Mouse (Mus musculus) midbrain, embryonic 13.5 days (tissue): ENCODE results near the gene Fam189b. TPM values are rescaled to one million over a fixed set of nuclear protein-coding genes. Genes with fewer than 3 reads are reported as not detected.
A peak's percentile ranks its signal among the peaks of the same experiment; 100 is the strongest.

ENCODE experiments used
- ATAC-seq: fragments of 200-750 bp; cut with Nextera tagmentation; 2 replicates; pipeline ENCODE4 v1.8.0; 2017; ENCODE audit warnings: mild to moderate bottlenecking, moderate TSS enrichment, moderate library complexity
- H3K27ac ChIP-seq: fragments of 300-500 bp; sonication (generic); 2 replicates; pipeline ENCODE4 v1.5.1; 2015; ENCODE audit warnings: inconsistent platforms, mild to moderate bottlenecking, moderate library complexity
- H3K27me3 ChIP-seq: fragments of 300-500 bp; sonication (generic); 2 replicates; pipeline ENCODE4 v1.6.1; 2015; ENCODE audit warnings: mild to moderate bottlenecking, inconsistent platforms
- H3K36me3 ChIP-seq: fragments of 300-500 bp; sonication (generic); 2 replicates; pipeline ENCODE4 v1.6.1; 2015; ENCODE audit warnings: mild to moderate bottlenecking, inconsistent platforms
- H3K4me1 ChIP-seq: fragments of 300-500 bp; sonication (generic); replicated peaks from 2 replicates; pipeline ENCODE4 v1.6.1; 2015; ENCODE audit warnings: inconsistent platforms
- H3K4me2 ChIP-seq: fragments of 300-500 bp; sonication (generic); replicated peaks from 2 replicates; pipeline ENCODE4 v1.6.1; 2015; ENCODE audit warnings: moderate library complexity, mild to moderate bottlenecking, inconsistent platforms
- H3K4me3 ChIP-seq: fragments of 300-500 bp; sonication (generic); replicated peaks from 2 replicates; pipeline ENCODE4 v1.5.1; 2015; ENCODE audit warnings: mild to moderate bottlenecking, inconsistent platforms
- H3K9ac ChIP-seq: fragments of 300-500 bp; sonication (generic); replicated peaks from 2 replicates; pipeline ENCODE4 v1.6.1; 2015; ENCODE audit warnings: mild to moderate bottlenecking, inconsistent platforms
- H3K9me3 ChIP-seq: fragments of 300-500 bp; sonication (generic); 2 replicates; pipeline ENCODE4 v1.6.1; 2016; ENCODE audit warnings: mild to moderate bottlenecking, inconsistent platforms
- WGBS: fragments of 180-500 bp; shearing (Covaris S2); methylation state at CpG from one replicate; pipeline ENCODE4 v1.1.7; 2015; 5-methylcytosine and 5-hydroxymethylcytosine counted together
- polyA plus RNA-seq: library from polyadenylated mRNA; unstranded; fragments of >200 nt; fragmentation: Nextera tagmentation; extraction: Ambion mirVana; gene quantifications from 2 replicates; pipeline ENCODE4 v1.2.1, GENCODE M21; 2015

The Fam189b gene
- polyA plus RNA-seq, 1 experiment from 2014 or later, result 31.3 TPM

DNA sequence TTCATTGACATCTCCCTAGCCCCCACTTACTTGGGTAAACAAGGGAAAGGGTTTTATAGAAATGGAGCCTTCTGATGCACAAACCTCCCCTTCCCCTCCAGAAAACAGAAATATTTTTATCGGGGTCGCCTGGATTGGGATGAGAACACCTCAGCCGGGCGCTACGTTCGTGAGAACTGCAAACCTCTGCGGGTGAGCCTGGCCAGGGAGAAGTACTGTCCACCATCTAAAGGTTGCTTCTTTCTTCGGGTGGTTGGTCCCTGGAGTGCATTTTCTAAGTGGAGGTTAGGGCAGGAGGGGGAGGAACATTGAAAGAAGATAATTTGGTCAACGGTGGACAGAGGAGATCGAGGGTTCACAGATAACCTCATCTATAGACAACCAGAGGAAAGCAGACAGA lies 7.4 kb upstream of the Fam189b start:
- Histone ChIP-seq H3K4me2 (no peak overlapping the region), H3K9me3 (no peaks in the 10 kb centered on the region), H3K9ac (no peak overlapping the region), H3K27me3 (no peaks in the 10 kb centered on the region), H3K36me3 (peaks cover 78% of the 10 kb centered on the region), H3K27ac (no peak overlapping the region), H3K4me3 (no peak overlapping the region), H3K4me1 (peaks cover 16% of the 10 kb centered on the region)
- no peak for ATAC-seq
- 94% methylated on average over 10 of the region's 10 CpGs for WGBS

DNA sequence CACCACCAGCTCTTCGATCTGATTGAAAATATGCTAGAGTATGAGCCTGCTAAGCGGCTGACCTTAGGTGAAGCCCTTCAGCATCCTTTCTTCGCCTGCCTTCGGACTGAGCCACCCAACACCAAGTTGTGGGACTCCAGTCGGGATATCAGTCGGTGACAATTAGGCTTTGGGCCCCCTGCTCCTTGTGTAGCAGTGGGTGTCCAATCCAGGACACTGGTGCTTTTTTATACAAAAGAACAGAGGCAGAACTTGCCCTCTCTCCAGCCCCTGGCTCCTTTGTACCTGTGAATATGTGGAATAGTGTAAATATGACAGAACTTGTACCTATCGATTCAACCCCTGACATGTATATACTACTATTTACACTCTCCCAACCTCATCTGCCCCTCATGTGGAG lies 6.5 kb upstream of the Fam189b start:
- Histone ChIP-seq H3K27ac (no peak overlapping the region), H3K4me1 (peaks cover 16% of the 10 kb centered on the region), H3K9me3 (no peaks in the 10 kb centered on the region), H3K27me3 (no peaks in the 10 kb centered on the region), H3K36me3 (peaks cover 79% of the 10 kb centered on the region), H3K4me2 (no peak overlapping the region), H3K4me3 (no peak overlapping the region), H3K9ac (no peak overlapping the region)
- ATAC-seq, result peak; percentile 15
- 81% methylated on average over 7 of the region's 7 CpGs for WGBS

DNA sequence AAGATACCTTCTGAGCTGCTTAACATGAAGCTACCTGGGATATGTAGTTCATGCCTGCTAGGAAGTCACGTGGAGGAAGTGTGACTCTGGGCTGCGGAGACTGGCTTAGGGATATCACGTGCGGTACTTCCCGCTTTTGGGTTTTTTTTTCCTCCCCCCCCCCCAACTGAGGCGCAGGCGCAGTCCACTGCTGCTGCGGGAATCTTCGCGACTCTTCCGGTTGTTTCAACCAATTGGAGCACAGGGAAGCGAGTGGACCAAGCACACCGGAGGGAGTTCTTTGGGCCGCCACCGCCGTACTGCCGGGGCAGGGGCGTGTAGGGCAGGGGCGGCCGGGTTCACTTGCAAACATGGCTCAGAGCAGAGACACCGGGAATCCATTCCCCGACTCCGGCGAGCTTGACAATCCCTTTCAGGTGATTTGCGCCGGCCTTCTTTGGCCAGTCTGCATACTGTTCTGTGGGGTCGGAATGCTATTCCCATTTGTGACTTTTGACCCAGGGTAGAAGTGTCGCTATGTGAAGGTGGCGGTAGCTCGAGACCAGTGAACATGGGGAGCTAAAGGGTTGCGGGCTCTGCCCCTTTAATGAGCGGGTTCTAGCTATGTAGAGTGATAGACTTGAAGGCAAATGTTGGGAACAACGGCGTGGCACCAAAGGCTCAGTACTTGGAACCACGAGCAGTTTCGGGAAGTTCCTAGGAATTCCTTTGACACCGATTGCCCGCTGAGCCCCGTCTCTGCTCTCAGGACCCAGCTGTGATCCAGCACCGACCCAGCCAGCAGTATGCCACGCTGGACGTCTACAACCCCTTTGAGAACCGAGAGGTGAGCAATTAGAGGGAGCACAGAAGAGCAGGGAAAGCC lies 5.5 kb upstream of the Fam189b start, which contains the start of gene Scamp3:
Scamp3 (plus strand) TSS at position 232 of the 865 bp plus-strand sequence.
- Histone ChIP-seq H3K27ac (peak within 1 kb of the TSS; percentile 76), H3K36me3 (peaks cover 78% of the 10 kb centered on the region)
- under 1% methylated on average over 43 of the region's 43 CpGs for WGBS

DNA sequence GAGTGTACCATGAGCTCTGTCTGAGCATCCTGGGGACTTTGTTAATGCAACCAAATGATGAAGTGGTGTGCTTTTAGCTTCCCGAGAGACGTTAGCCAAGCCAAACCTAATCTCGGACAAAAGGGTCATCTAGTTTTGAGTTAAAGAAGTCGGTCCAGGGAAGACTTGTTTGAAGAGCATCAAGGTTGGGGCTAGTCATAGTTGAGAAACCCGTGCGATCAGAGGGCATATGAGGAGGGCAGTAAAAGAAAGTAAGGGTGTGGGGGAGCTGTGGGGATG lies 4.9 kb upstream of the Fam189b start:
- peak overlapping the region; percentile 74 for H3K4me3 ChIP-seq
- peaks cover 19% of the 10 kb centered on the region for H3K4me1 ChIP-seq
- 13% methylated on average over 6 of the region's 6 CpGs for WGBS
- H3K27ac ChIP-seq, result peak overlapping the region; percentile 76
- H3K9me3 ChIP-seq, result no peaks in the 10 kb centered on the region
- H3K9ac ChIP-seq, result peak overlapping the region; percentile 78
- no peaks in the 10 kb centered on the region for H3K27me3 ChIP-seq
- ATAC-seq, result no peak
- H3K4me2 ChIP-seq, result peak overlapping the region; percentile 91
- peaks cover 74% of the 10 kb centered on the region for H3K36me3 ChIP-seq

More for the DNA sequence above, 5.5 kb upstream of the Fam189b start, which contains the start of gene Scamp3:
- H3K9me3 ChIP-seq, result no peaks in the 10 kb centered on the region
- peak; percentile 97 for ATAC-seq
- peak within 1 kb of the TSS; percentile 74 for H3K4me3 ChIP-seq
- H3K4me1 ChIP-seq, result peaks cover 16% of the 10 kb centered on the region
- no peaks in the 10 kb centered on the region for H3K27me3 ChIP-seq
- H3K4me2 ChIP-seq, result peak within 1 kb of the TSS; percentile 91
- peak within 1 kb of the TSS; percentile 78 for H3K9ac ChIP-seq

DNA sequence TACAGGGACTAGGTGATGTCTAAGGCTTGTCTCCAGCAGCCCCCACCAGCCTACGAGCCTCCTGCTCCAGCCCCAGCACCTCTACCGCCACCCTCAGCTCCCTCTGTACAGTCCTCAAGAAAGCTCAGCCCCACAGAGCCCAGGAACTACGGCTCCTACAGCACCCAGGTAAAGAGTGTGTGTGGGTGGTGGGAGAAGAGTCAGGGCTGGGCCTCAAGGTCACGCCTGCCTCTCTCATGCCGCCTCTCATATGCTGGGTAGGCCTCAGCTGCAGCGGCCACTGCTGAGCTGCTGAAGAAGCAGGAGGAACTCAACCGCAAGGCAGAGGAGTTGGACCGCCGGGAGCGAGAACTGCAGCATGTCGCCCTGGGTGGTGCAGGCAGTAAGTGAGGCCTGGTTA lies 3.9 kb upstream of the Fam189b start:
- WGBS, result 93% methylated on average over 11 of the region's 11 CpGs
- H3K4me3 ChIP-seq, result peak overlapping the region; percentile 74
- H3K36me3 ChIP-seq, result peaks cover 63% of the 10 kb centered on the region
- H3K9ac ChIP-seq, result 0 out of 2 replicates have a peak overlapping the region, but pooled peaks have one; percentile 78
- peak overlapping the region; percentile 91; the same call in 1 of the 2 replicates for H3K4me2 ChIP-seq
- ATAC-seq, result no peak
- H3K9me3 ChIP-seq, result no peaks in the 10 kb centered on the region
- H3K4me1 ChIP-seq, result peaks cover 27% of the 10 kb centered on the region
- no peaks in the 10 kb centered on the region for H3K27me3 ChIP-seq
- H3K27ac ChIP-seq, result no peak overlapping the region

DNA sequence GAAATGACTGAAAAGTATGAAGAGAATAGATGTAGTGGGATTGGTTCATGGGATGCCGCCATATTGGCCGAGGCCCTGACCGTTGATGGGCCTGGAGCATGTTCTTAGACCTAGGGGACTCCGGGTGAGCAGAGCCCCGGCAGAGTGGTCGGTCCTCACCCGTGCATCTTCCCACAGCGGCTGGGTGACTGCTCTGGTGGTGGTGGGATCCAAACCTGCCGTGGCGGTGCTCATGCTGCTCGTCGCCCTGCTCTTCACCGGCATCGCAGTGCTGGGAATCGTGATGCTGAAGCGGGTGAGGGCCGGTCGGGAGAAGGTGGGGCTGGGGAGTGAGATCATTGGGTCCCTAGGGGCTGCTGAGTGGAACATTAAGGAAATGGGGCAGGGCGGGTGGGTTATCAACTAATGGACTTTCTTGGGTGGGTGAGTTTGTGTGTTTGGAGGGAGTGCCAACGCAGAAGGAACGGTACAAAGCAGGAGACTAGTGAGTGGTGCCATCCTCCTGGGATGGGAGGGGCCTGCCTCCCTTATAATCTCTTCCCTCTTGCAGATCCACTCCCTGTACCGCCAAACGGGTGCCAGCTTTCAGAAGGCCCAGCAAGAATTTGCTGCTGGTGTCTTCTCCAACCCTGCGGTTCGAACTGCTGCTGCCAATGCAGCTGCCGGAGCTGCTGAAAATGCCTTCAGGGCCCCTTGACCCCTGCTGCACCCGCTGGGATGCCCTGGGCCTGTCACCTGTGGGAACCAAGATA lies 1.0 kb upstream of the Fam189b start:
- Histone ChIP-seq H3K9me3 (no peaks in the 10 kb centered on the region), H3K9ac (no peak overlapping the region), H3K4me1 (peaks cover 48% of the 10 kb centered on the region), H3K4me2 (no peak overlapping the region), H3K36me3 (peaks cover 42% of the 10 kb centered on the region), H3K27me3 (peaks cover 4% of the 10 kb centered on the region; the same call in 1 of the 2 replicates), H3K27ac (no peak overlapping the region), H3K4me3 (no peak overlapping the region)
- ATAC-seq, result no peak
- 96% methylated on average over 27 of the region's 27 CpGs for WGBS

DNA sequence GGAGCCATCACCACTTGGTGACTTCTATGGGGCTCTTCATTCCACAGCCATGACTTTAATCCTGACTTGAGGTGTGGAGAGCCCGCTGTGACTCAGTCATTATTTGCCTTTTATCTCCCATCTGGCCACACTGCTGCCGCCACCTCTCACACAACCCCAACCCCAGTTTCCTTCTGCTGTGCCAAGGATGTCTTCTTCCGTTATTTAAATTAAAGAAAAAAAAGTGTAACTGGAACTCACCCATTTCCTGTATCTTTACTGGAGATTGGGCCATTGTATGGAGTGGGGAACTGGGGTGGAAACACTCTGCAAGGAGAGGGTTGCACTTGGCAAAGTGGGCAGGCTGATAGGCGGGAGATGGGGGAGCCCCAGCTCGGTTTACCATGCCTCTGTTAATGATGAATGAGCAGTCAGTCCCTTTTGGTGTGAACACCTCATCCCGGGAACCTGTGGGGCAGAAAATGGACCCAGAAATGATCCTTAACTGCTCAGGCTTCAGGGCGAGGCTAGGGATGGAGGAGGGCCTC lies 349 bp upstream of the Fam189b start:
- H3K9ac ChIP-seq, result 0 out of 2 replicates have a peak overlapping the region, but pooled peaks have one; percentile 92
- peak overlapping the region; percentile 37 for H3K27ac ChIP-seq
- H3K4me1 ChIP-seq, result peaks cover 51% of the 10 kb centered on the region
- peaks cover 49% of the 10 kb centered on the region for H3K36me3 ChIP-seq
- ATAC-seq, result peak; percentile 58
- H3K4me3 ChIP-seq, result peak overlapping the region; percentile 68
- H3K4me2 ChIP-seq, result peak overlapping the region; percentile 98
- H3K9me3 ChIP-seq, result no peaks in the 10 kb centered on the region
- 56% methylated on average over 7 of the region's 7 CpGs for WGBS
- H3K27me3 ChIP-seq, result peaks cover 5% of the 10 kb centered on the region; the same call in 1 of the 2 replicates

DNA sequence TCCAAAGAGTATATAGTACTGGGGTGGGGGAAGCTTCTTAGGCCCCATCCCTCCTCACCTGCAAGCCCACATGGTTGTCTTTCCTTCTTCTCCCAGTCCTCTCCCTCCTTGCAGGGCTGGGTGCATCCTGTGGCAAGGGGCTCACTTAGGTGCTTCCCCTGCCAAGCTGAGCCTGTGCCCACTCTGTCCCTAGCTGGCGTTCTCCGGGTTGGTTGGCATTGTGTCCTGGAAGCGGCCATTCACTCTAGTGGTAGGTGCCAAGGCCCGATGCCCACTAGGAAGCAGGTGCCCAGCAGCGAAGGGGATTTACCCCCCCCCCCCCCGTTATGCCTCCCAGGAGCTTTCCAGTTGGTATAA lies 994 bp downstream of the Fam189b start:
- Histone ChIP-seq H3K9ac (peak overlapping the region; percentile 92), H3K27me3 (peaks cover 5% of the 10 kb centered on the region; the same call in 1 of the 2 replicates), H3K4me3 (peak overlapping the region; percentile 68), H3K4me1 (peaks cover 39% of the 10 kb centered on the region), H3K27ac (no peak overlapping the region), H3K4me2 (peak overlapping the region; percentile 98), H3K9me3 (no peaks in the 10 kb centered on the region), H3K36me3 (peaks cover 59% of the 10 kb centered on the region)
- 86% methylated on average over 6 of the region's 6 CpGs for WGBS
- ATAC-seq, result no peak

DNA sequence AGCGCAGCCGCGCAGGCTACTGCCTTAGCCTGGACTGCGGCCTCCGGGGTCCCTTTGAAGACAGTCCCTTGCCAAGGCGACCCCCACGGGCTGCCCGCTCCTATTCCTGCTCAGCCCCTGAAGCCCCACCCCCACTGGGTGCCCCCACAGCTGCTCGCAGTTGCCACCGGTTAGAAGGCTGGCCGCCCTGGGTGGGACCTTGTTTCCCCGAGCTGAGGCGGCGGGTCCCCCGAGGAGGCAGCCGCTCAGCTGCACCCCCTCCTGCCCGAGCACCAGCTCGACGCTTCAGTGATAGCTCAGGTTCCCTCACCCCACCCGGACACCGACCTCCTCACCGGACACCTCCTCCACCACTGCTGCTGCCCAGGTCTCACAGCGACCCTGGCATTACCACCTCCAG lies 4.3 kb downstream of the Fam189b start:
- Histone ChIP-seq H3K4me1 (peaks cover 35% of the 10 kb centered on the region), H3K9me3 (no peaks in the 10 kb centered on the region), H3K9ac (0 out of 2 replicates have a peak overlapping the region, but pooled peaks have one; percentile 46)

DNA sequence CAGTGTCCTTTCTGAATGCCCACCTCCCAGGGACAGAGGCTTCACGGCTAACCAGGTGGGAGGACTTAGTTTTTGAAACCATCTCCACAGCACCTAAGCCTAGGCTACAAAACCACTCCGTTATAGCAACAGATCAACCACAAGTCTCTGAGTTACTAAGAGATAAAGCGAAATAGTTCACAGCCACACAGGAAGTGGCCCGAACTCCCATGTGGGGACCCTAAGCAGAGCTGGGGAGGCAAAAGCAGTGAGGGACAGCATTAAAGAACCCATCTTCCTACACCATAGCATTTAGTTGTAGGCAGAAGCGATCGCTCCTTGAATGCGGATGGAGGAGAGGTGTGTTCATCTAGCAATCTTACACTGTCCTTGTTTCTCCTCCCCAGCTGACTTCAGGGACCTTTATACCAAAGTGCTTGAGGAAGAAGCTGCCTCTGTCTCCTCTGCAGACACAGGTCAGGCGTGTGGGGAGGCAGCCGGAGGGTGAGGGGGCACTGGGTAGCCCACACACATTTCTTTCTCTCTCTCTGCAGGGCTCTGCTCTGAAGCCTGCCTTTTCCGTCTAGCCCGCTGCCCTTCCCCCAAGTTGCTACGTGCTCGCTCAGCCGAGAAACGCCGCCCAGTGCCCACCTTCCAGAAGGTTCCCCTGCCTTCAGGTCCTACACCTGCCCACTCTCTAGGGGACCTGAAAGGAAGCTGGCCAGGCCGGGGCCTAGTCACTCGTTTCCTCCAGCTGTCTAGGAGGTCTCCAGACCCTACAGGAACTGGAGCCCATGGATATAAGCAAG lies 4.9 kb downstream of the Fam189b start:
- WGBS, result 60% methylated on average over 18 of the region's 18 CpGs
- peaks cover 32% of the 10 kb centered on the region for H3K4me1 ChIP-seq
- H3K4me3 ChIP-seq, result no peak overlapping the region
- peaks cover 5% of the 10 kb centered on the region; the same call in 1 of the 2 replicates for H3K27me3 ChIP-seq
- peaks cover 24% of the 10 kb centered on the region for H3K36me3 ChIP-seq
- no peak overlapping the region for H3K27ac ChIP-seq
- ATAC-seq, result no peak
- H3K9ac ChIP-seq, result peak overlapping the region; percentile 46; the same call in 1 of the 2 replicates
- H3K4me2 ChIP-seq, result no peak overlapping the region
- no peaks in the 10 kb centered on the region for H3K9me3 ChIP-seq

More for the DNA sequence above, 4.3 kb downstream of the Fam189b start:
- WGBS, result 28% methylated on average over 23 of the region's 23 CpGs
- ATAC-seq, result no peak
- no peak overlapping the region for H3K4me2 ChIP-seq
- no peak overlapping the region for H3K4me3 ChIP-seq
- H3K27me3 ChIP-seq, result peaks cover 5% of the 10 kb centered on the region; the same call in 1 of the 2 replicates
- H3K36me3 ChIP-seq, result peaks cover 28% of the 10 kb centered on the region
- H3K27ac ChIP-seq, result no peak overlapping the region

DNA sequence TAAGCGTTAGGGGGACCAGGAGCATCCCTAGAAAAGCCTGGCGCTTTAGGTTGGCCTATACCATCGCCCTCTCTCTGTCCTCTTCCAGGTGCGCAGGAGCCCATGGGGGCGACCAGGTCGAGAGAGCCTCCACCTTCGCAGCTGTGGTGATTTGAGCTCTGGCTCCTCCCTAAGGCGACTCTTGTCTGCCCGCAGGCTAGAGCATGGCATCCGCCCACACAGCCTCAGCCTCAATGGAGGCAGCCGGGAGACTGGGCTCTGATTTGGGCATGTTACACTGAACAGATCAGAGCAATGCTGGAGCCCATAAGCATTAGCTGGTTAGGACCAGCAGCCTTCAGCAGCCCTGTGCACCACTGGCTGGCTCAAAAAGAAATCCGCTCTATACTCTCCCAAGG lies 5.5 kb downstream of the Fam189b start:
- H3K36me3 ChIP-seq, result peaks cover 24% of the 10 kb centered on the region
- peaks cover 30% of the 10 kb centered on the region for H3K4me1 ChIP-seq
- no peak overlapping the region for H3K4me3 ChIP-seq
- 64% methylated on average over 12 of the region's 12 CpGs for WGBS
- no peak overlapping the region for H3K4me2 ChIP-seq
- no peak for ATAC-seq
- H3K9me3 ChIP-seq, result no peaks in the 10 kb centered on the region
- no peak overlapping the region for H3K9ac ChIP-seq
- no peak overlapping the region for H3K27ac ChIP-seq
- H3K27me3 ChIP-seq, result peaks cover 5% of the 10 kb centered on the region; the same call in 1 of the 2 replicates
